Mouse (Mus musculus): ENCODE data around the gene Olfr1344. TPM values are rescaled to one million over a fixed set of nuclear protein-coding genes. Genes with fewer than 3 reads are reported as not detected.

The Olfr1344 gene
- not detected in 2 replicates for polyA plus RNA-seq (2012)

DNA sequence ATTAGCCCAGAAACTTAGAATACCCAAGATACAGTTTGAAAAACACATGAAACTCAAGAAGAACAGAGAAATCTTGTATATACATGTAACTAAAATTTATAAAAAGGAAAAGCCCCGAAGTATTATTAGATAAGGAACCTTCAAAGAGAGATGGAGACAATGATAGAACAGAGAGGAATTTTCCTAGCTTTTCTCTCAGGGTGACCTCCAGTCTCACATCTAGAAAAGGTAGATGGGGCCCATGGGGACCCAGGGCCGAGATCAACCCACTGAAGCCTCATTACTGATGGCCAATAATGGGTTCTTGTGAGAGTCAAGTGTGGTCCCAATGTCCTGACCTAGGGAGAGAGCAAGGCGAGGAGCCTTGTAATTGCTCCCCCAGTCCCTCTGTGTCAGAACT, at the start of gene Olfr1344:
TSS of gene Olfr1344 (plus strand) at position 301 of the 400 bp plus-strand sequence.
- peaks cover 9% of the 10 kb centered on the region for H3K9me3 ChIP-seq (ENCODE audit: control insufficient read depth, low read length)
- H3K36me3 ChIP-seq (ENCODE audit: control insufficient read depth) = no peaks in the 10 kb centered on the region
- H3K4me3 ChIP-seq (replicated peaks) = no peak within 1 kb of the TSS
- H3K27me3 ChIP-seq (ENCODE audit: control insufficient read depth) = no peaks in the 10 kb centered on the region
- no peak for TF ChIP-seq GATA1 (IDR thresholded peaks at IDR 0.05; ENCODE audit: low read length)
- TF ChIP-seq TAL1 (IDR thresholded peaks at IDR 0.05; ENCODE audit: low read length) = no peak
- no peaks in the 10 kb centered on the region for H3K4me1 ChIP-seq (ENCODE audit: control insufficient read depth)

- Histone ChIP-seq H3K4me1 (ENCODE audit: control insufficient read depth) (peaks cover 2% of the 10 kb centered on the region), H3K27me3 (ENCODE audit: control insufficient read depth) (peaks cover under 1% of the 10 kb centered on the region; the same call in 1 of the 2 replicates), H3K36me3 (ENCODE audit: control insufficient read depth) (no peaks in the 10 kb centered on the region; the same call in 1 of the 2 replicates), H3K9me3 (ENCODE audit: control insufficient read depth, low read length) (peaks cover under 1% of the 10 kb centered on the region; the same call in 1 of the 2 replicates), H3K4me3 (replicated peaks) (no peak overlapping the region)
- TF ChIP-seq TAL1 (IDR thresholded peaks at IDR 0.05; ENCODE audit: low read length) (no peak), GATA1 (IDR thresholded peaks at IDR 0.05; ENCODE audit: low read length) (no peak)
These were observed 49.5 kb upstream of the Olfr1344 start for GRCm38 (mm10) chr7:6388971-6389370.

DNA sequence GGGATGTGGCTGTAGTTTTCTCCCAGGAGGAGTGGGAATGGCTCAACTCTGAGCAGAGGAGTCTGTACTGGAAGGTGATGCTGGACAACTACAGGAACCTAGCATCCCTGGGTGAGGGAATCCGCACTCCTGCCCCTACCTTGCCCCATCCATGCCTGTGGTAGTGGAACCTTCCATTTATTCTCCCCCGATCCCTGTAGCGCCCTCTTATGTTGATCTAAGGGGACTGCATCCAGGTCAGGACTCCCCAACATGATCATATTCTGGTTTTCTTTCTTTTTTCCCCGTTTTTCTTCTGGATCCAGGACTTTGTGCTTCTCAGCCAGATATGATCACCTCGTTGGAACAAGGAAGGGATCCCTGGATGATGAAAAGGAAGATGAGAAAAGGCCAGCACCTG, 49.0 kb upstream of the Olfr1344 start:
- no peaks in the 10 kb centered on the region for H3K27me3 ChIP-seq (ENCODE audit: control insufficient read depth)
- peaks cover 3% of the 10 kb centered on the region; the same call in 1 of the 2 replicates for H3K9me3 ChIP-seq (ENCODE audit: control insufficient read depth, low read length)
- H3K36me3 ChIP-seq (ENCODE audit: control insufficient read depth) = no peaks in the 10 kb centered on the region; the same call in 1 of the 2 replicates
- TF ChIP-seq TAL1 (IDR thresholded peaks at IDR 0.05; ENCODE audit: low read length) (no peak), GATA1 (IDR thresholded peaks at IDR 0.05; ENCODE audit: low read length) (no peak)
- H3K4me1 ChIP-seq (ENCODE audit: control insufficient read depth) = no peaks in the 10 kb centered on the region
- no peak overlapping the region for H3K4me3 ChIP-seq (replicated peaks)

DNA sequence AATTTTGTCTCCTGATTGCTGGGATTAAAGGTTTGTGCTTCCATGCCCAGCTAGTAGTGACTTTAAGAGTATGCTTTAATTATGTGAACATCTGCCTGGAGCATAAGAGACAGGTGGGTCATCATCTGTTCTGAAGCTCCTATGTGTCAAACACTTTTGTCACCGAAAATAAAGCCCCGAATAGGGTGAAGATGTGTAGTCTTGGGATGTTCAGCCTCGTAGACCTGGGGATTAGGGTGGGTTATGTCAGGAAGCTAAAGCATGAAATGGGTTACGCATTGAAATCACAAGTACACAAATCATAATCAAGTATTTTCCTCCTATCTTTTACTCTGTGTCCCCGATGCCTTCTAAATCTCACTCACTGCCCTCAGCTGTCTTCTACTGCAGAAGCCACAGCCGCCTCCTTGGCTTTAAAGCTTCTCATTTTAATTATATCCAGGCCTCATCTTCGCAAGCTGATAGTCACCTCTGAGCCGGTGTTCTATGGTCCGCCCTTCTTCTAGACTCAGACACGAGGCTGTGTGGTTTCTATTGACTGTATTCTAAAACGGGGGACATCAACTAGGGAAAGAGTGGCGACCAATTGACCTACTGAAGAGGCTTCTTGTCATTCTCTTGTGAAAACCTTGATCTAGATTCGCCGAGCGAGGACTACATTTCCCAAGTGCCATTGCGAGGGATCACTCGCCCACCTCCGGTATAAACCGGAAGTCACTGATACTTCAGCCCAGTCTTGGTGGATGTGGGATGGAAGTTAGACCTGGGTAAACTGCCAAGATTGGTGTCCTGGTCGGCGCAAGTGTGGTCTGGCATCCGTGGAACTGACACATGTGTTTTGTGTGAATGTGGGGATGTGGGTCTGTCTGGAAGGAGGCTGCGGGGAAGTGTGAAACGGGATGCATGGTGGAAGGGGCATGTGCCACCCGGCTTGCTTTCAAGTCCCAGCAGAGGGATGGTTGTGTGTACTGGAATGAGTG, 40.2 kb upstream of the Olfr1344 start, which contains the start of gene Smim17:
TSS of gene Smim17 (plus strand) at position 720 of the 980 bp plus-strand sequence.
- TF ChIP-seq TAL1 (IDR thresholded peaks at IDR 0.05; ENCODE audit: low read length) = no peak
- no peak for TF ChIP-seq GATA1 (IDR thresholded peaks at IDR 0.05; ENCODE audit: low read length)
- Histone ChIP-seq H3K4me1 (ENCODE audit: control insufficient read depth) (peaks cover 6% of the 10 kb centered on the region), H3K36me3 (ENCODE audit: control insufficient read depth) (peaks cover 2% of the 10 kb centered on the region; the same call in 1 of the 2 replicates), H3K27me3 (ENCODE audit: control insufficient read depth) (no peaks in the 10 kb centered on the region), H3K9me3 (ENCODE audit: control insufficient read depth, low read length) (peaks cover 3% of the 10 kb centered on the region; the same call in 1 of the 2 replicates), H3K4me3 (replicated peaks) (peak within 1 kb of the TSS; percentile 63)

DNA sequence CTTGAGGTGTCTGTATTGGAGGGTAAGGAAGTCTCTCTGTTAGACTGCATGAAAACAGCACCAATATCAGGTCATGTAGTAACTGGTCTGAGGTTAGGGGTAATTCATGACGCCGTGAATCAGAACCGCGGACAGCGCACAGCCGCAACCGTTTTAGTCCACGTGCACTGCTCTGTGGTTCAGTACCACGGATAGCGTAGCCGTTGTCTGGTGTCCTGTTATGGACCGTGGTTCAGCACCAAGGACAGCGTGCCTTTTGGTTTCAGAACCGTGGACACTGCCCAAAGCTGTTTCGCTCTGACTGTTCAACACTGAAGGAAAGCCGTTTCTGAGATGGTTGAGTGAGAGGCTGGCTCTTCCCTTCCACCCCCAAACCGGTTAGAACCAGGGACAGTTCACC, 28.4 kb upstream of the Olfr1344 start, which contains the start of gene Gm20715:
TSS of gene Gm20715 (plus strand) at position 235 of the 400 bp plus-strand sequence.
- no peaks in the 10 kb centered on the region for H3K27me3 ChIP-seq (ENCODE audit: control insufficient read depth)
- H3K9me3 ChIP-seq (ENCODE audit: control insufficient read depth, low read length) = no peaks in the 10 kb centered on the region
- TF ChIP-seq TAL1 (IDR thresholded peaks at IDR 0.05; ENCODE audit: low read length) (no peak), GATA1 (IDR thresholded peaks at IDR 0.05; ENCODE audit: low read length) (no peak)
- no peaks in the 10 kb centered on the region for H3K36me3 ChIP-seq (ENCODE audit: control insufficient read depth)
- H3K4me3 ChIP-seq (replicated peaks) = no peak within 1 kb of the TSS
- no peaks in the 10 kb centered on the region for H3K4me1 ChIP-seq (ENCODE audit: control insufficient read depth)

DNA sequence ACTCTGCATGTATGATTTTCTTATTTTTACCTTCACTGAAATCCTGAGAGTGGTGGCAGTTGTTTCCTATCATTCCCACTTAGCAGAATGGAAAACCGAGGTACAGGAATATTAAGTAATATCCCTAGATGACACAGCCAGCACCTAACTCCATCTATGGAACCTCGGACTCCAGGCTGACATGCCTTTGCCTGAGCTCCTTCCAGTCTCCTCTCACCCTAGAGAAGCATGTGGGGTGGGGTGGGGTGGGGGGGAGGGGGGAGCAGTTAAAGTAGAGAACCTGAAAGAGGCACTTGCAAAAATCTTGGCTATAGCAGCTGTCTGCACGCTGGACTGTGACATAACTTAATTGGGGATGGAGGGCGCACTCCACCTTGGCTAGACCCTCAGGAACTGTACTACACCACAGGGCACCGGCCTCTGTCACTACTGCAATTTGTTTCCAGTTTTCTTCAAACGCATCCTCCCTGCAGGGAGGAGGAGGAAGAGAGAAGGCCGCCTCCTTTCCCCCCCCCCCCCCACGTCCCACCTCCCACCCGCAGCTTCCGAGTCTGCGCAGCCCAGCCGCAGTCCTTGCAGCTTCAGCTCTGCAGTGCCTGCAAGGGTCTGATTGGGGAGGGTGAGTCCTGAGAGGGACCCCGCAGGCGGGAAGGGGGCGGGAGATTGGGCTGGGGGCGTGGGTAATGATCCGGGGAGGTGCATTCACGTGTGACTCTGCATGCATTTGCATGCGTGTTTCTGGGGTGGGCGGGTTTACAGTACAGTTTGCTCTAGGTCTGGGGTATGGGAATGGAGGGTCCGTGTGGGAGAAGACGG, 23.7 kb upstream of the Olfr1344 start:
- Histone ChIP-seq H3K36me3 (ENCODE audit: control insufficient read depth) (no peaks in the 10 kb centered on the region), H3K27me3 (ENCODE audit: control insufficient read depth) (no peaks in the 10 kb centered on the region), H3K4me1 (ENCODE audit: control insufficient read depth) (no peaks in the 10 kb centered on the region), H3K4me3 (replicated peaks) (no peak overlapping the region), H3K9me3 (ENCODE audit: control insufficient read depth, low read length) (no peaks in the 10 kb centered on the region)
- TF ChIP-seq GATA1 (IDR thresholded peaks at IDR 0.05; ENCODE audit: low read length) (no peak), TAL1 (IDR thresholded peaks at IDR 0.05; ENCODE audit: low read length) (no peak)

GRCm38 (mm10) chr7:6415442-6415787, 23.1 kb upstream of the Olfr1344 start:
- H3K27me3 ChIP-seq (ENCODE audit: control insufficient read depth) = no peaks in the 10 kb centered on the region
- H3K9me3 ChIP-seq (ENCODE audit: control insufficient read depth, low read length) = no peaks in the 10 kb centered on the region
- no peak overlapping the region for H3K4me3 ChIP-seq (replicated peaks)
- no peaks in the 10 kb centered on the region for H3K4me1 ChIP-seq (ENCODE audit: control insufficient read depth)
- H3K36me3 ChIP-seq (ENCODE audit: control insufficient read depth) = no peaks in the 10 kb centered on the region
- no peak for TF ChIP-seq GATA1 (IDR thresholded peaks at IDR 0.05; ENCODE audit: low read length)
- no peak for TF ChIP-seq TAL1 (IDR thresholded peaks at IDR 0.05; ENCODE audit: low read length)

DNA sequence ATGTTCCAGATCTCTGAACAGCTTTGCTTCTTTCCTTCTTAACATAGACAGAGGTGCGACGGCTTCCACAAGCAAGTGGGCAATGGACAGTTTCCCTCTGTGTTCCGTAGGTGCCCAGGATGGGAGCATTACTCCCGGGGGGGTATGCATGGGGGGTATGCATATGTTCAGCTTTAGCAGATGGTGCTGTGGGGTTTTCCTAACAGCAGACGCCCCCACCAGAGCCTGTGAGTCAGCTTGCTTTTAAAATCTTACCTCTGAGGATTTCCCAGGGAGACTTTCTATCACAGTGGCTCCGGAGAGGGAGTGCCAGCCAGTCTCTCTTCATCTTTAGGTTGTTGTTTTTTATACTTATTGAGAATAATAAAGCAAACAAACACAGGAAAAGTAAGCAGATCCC, 18.6 kb upstream of the Olfr1344 start:
- Histone ChIP-seq H3K4me1 (ENCODE audit: control insufficient read depth) (no peaks in the 10 kb centered on the region), H3K4me3 (replicated peaks) (no peak overlapping the region)
- TF ChIP-seq GATA1 (IDR thresholded peaks at IDR 0.05; ENCODE audit: low read length) (no peak), TAL1 (IDR thresholded peaks at IDR 0.05; ENCODE audit: low read length) (no peak)

More for the DNA sequence above, 18.6 kb upstream of the Olfr1344 start:
- Histone ChIP-seq H3K27me3 (ENCODE audit: control insufficient read depth) (no peaks in the 10 kb centered on the region), H3K36me3 (ENCODE audit: control insufficient read depth) (no peaks in the 10 kb centered on the region), H3K9me3 (ENCODE audit: control insufficient read depth, low read length) (no peaks in the 10 kb centered on the region; the same call in 1 of the 2 replicates)

Measured in erythroblast, embryonic 14.5 days (primary cell).